Mouse (Mus musculus) thymus, adult 2 months (tissue): Measurements from ENCODE around the gene Hspb8.

Source experiments
- CTCF ChIP-seq: fragments of 200-500 bp; IDR thresholded peaks from 2 replicates; pipeline ENCODE4 v1.5.1; 2012; ENCODE audit warnings: mild to moderate bottlenecking, control low read depth, low read length, moderate library complexity, borderline replicate concordance; ENCODE audit not compliant: control insufficient read depth, poor library complexity, insufficient read depth; ENCODE audit errors: extremely low read depth
- POLR2A ChIP-seq: fragments of 200-500 bp; IDR thresholded peaks from 2 replicates; pipeline ENCODE4 v1.6.1; 2012; ENCODE audit warnings: mild to moderate bottlenecking, low read length, control low read depth, moderate library complexity; ENCODE audit not compliant: control insufficient read depth, poor library complexity, insufficient read depth; ENCODE audit errors: extremely low read depth

GRCm38 (mm10) chr5:116450901-116451300 lies 28.2 kb upstream of the Hspb8 start:
- no peak for TF ChIP-seq CTCF
- no peak for TF ChIP-seq POLR2A
